In the genomic region with DNA sequence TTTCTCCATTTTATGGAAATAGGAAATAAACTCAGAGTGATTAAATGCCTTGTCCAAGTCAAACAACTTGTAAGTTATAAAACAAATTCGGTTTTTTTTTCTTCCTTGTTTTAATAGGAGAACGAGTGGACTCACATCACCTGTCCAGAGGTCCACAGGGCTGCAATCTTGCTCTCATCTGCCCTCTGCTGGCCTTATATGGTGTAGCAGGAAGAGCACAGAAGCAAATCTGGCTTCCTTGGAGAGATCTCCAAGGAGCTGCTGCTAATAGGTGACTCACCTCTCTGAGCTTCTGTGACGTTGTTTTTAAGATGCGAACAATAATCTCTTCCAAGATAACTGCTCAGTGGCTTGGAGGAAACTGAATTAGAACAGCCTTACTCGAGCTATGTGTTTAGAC, we compare ENCODE assay signal across 9 mouse cellular contexts.
A peak's percentile ranks its signal among the peaks of the same experiment; 100 is the strongest.
DNase-seq lines count a peak whose midpoint lies in the region; ATAC-seq lines count a peak whose summit lies in the region.
"Had no signal": no experiment of that assay in that cellular context is flagged by ENCODE, and none has a peak within 500 bp of the region (broad histone marks: within the 10 kb centered on the region; RNA-seq: fewer than 3 reads in every experiment).

No protein-coding gene starts in this region.

- no peaks in the 10 kb centered on the region; the same call in 1 of the 2 replicates for H3K27me3 ChIP-seq in hindbrain, embryonic 10.5 days (ENCODE audit: insufficient read depth, poor library complexity, severe bottlenecking)
- no peaks in the 10 kb centered on the region for H3K27me3 ChIP-seq in hindbrain, embryonic 16.5 days (replicated peaks; ENCODE audit: control insufficient read depth, insufficient read depth, low read length)
- H3K27me3 ChIP-seq: limb, embryonic 12.5 days had no signal

- no peak overlapping the region for H3K9ac ChIP-seq in hindbrain, embryonic 16.5 days (ENCODE audit: low read depth, low read length)
- H3K9ac ChIP-seq: limb, embryonic 12.5 days had no signal

- DNase-seq in hindbrain, embryonic 10.5 days (ENCODE audit: low spot score), result peak; percentile 66
- DNase-seq in ES-CJ7 (ENCODE audit: low read depth, low spot score), result peak; percentile 52
- DNase-seq in cerebellum, adult 11-12 months, result peak; percentile 39
- DNase-seq in frontal cortex, postnatal 36 days (ENCODE audit: low spot score in 2 of 2), result peak; percentile 68 to 73
- DNase-seq in layer of hippocampus, postnatal 10 days (ENCODE audit: low spot score in 2 of 2), result peak; percentile 60 to 70
- peak; percentile 2 for DNase-seq in naive thymus-derived CD4-positive, alpha-beta T cell, adult 2 months (ENCODE audit: low read depth)
- peak; percentile 3 for DNase-seq in yolk sac, embryonic 10.5 days (ENCODE audit: low spot score)

- WGBS in hindbrain, embryonic 10.5 days, result 27% methylated on average over 5 of the region's 5 CpGs
- WGBS in hindbrain, embryonic 16.5 days, result 27% methylated on average over 5 of the region's 5 CpGs

- no peaks in the 10 kb centered on the region for H3K36me3 ChIP-seq in hindbrain, embryonic 10.5 days
- no peaks in the 10 kb centered on the region for H3K36me3 ChIP-seq in hindbrain, embryonic 16.5 days (ENCODE audit: control insufficient read depth, insufficient read depth, low read length)
- H3K36me3 ChIP-seq: limb, embryonic 12.5 days had no signal

- peaks cover 10% of the 10 kb centered on the region for H3K4me1 ChIP-seq in hindbrain, embryonic 10.5 days (replicated peaks)
- H3K4me1 ChIP-seq in hindbrain, embryonic 16.5 days (ENCODE audit: control insufficient read depth, insufficient read depth, low read depth, low read length), result peaks cover 10% of the 10 kb centered on the region

- H3K27ac ChIP-seq in hindbrain, embryonic 10.5 days, result no peak overlapping the region
- H3K27ac ChIP-seq in hindbrain, embryonic 16.5 days (ENCODE audit: low read depth, low read length), result no peak overlapping the region
- H3K27ac ChIP-seq: limb, embryonic 12.5 days had no signal

- ATAC-seq in hindbrain, embryonic 16.5 days, result no peak

- no peaks in the 10 kb centered on the region for H3K9me3 ChIP-seq in hindbrain, embryonic 10.5 days
- no peaks in the 10 kb centered on the region for H3K9me3 ChIP-seq in hindbrain, embryonic 16.5 days (ENCODE audit: control insufficient read depth, low read length)
- H3K9me3 ChIP-seq: limb, embryonic 12.5 days had no signal

- no peak overlapping the region for H3K4me3 ChIP-seq in hindbrain, embryonic 10.5 days
- H3K4me3 ChIP-seq in hindbrain, embryonic 16.5 days (ENCODE audit: low read length), result no peak overlapping the region
- H3K4me3 ChIP-seq: limb, embryonic 12.5 days had no signal

- H3K4me2 ChIP-seq in hindbrain, embryonic 16.5 days (ENCODE audit: low read length), result no peak overlapping the region
- H3K4me2 ChIP-seq: limb, embryonic 12.5 days had no signal

Comparison
In these comparisons a context has a peak if more than half of its experiments do, and no peak if none do; other contexts are left out.
1. DNase-seq: peak in every context shown above with its lines; median percentile 70 in frontal cortex, postnatal 36 days; 66 in hindbrain, embryonic 10.5 days; 65 in layer of hippocampus, postnatal 10 days; 52 in ES-CJ7; 39 in cerebellum, adult 11-12 months; 3 in yolk sac, embryonic 10.5 days; 2 in naive thymus-derived CD4-positive, alpha-beta T cell, adult 2 months.